Mouse (Mus musculus): ENCODE results near the gene Plod2. TPM values are rescaled to one million over a fixed set of nuclear protein-coding genes. Genes with fewer than 3 reads are reported as not detected.
A peak's percentile ranks its signal among the peaks of the same experiment; 100 is the strongest.

The Plod2 gene
- total and polyA plus RNA-seq, 3 experiments = not detected

GRCm38 (mm10) chr9:92596916-92597547, 55.0 kb downstream of the Plod2 start:
- H3K79me2 ChIP-seq (replicated peaks; ENCODE audit: control insufficient read depth, extremely low read depth, insufficient read depth, poor library complexity, severe bottlenecking) = no peaks in the 10 kb centered on the region
- DNase-seq (ENCODE audit: extremely low read depth) = no peak
- in situ Hi-C loops (cut with MboI; ENCODE audit: low pct_ligation_motif_present, low pct_unique_long_range_greater_than_20kb, low sequenced_read_pairs) = no loop called here
- no peak overlapping the region for H3K9ac ChIP-seq (ENCODE audit: insufficient read depth, low read depth)
- no peaks in the 10 kb centered on the region for H3K27me3 ChIP-seq (replicated peaks)
- peaks cover 3 to 13% of the 10 kb centered on the region in 2 experiments for H3K4me1 ChIP-seq (ENCODE audit: control insufficient read depth in 1 of 2, insufficient read depth in 2 of 2)
- TF ChIP-seq SMC3 (IDR thresholded peaks at IDR 0.05; ENCODE audit: low read depth, low read length) (no peak), MAFK (IDR thresholded peaks at IDR 0.05; ENCODE audit: insufficient replicate concordance, low read length) (0 out of 2 replicates have a peak, but pooled peaks have one; percentile 47)
- no peaks in the 10 kb centered on the region for H3K9me3 ChIP-seq (replicated peaks; ENCODE audit: low read length)
- no peaks in the 10 kb centered on the region for H3K36me3 ChIP-seq (replicated peaks in 1 of 2; ENCODE audit: control insufficient read depth in 1 of 2, insufficient read depth in 1 of 2, low read length in 1 of 2)
- dilution Hi-C loops (cut with MboI; ENCODE audit: extremely low pct_ligation_motif_present, extremely low pct_unique_long_range_greater_than_20kb, low sequenced_read_pairs) = no loop called here
- H3K4me3 ChIP-seq (replicated peaks in 1 of 3; ENCODE audit: low read depth in 2 of 3, low read length in 2 of 3, poor library complexity in 1 of 3) = no peak overlapping the region
- H3K4me2 ChIP-seq (ENCODE audit: insufficient read depth, low read depth, poor library complexity, severe bottlenecking) = no peak overlapping the region
- H3K27ac ChIP-seq (ENCODE audit: insufficient read depth, low read depth) = no peak overlapping the region

GRCm38 (mm10) chr9:92597776-92598175, 55.8 kb downstream of the Plod2 start:
- no peak for DNase-seq (ENCODE audit: extremely low read depth)
- H3K4me3 ChIP-seq (replicated peaks in 1 of 3; ENCODE audit: low read depth in 2 of 3, low read length in 2 of 3, poor library complexity in 1 of 3) = no peak overlapping the region
- no peak for TF ChIP-seq UBTF (IDR thresholded peaks at IDR 0.05; ENCODE audit: low read depth, low read length)
- no peak for TF ChIP-seq POLR2A (IDR thresholded peaks at IDR 0.05; ENCODE audit: low read depth, low read length)
- no peak for TF ChIP-seq MAZ (IDR thresholded peaks at IDR 0.05; ENCODE audit: low read depth, low read length)
- TF ChIP-seq CHD1 (IDR thresholded peaks at IDR 0.05; ENCODE audit: low read depth, low read length) = no peak
- no peak for TF ChIP-seq CTCF (conservative IDR thresholded peaks at IDR 0.05 in 1 of 2, IDR thresholded peaks at IDR 0.05 in 1 of 2; ENCODE audit: low read depth in 2 of 2, low read length in 2 of 2)
- TF ChIP-seq MAX (IDR thresholded peaks at IDR 0.05; ENCODE audit: low read length) = no peak
- TF ChIP-seq EP300 (IDR thresholded peaks at IDR 0.05; ENCODE audit: low read length) = no peak
- TF ChIP-seq ZMIZ1 (IDR thresholded peaks at IDR 0.05; ENCODE audit: low read depth, low read length) = no peak
- no peak overlapping the region for H3K4me2 ChIP-seq (ENCODE audit: insufficient read depth, low read depth, poor library complexity, severe bottlenecking)
- no peaks in the 10 kb centered on the region for H3K27me3 ChIP-seq (replicated peaks)
- H3K9ac ChIP-seq (ENCODE audit: insufficient read depth, low read depth) = no peak overlapping the region
- dilution Hi-C loops (cut with MboI; ENCODE audit: extremely low pct_ligation_motif_present, extremely low pct_unique_long_range_greater_than_20kb, low sequenced_read_pairs) = no loop called here
- H3K9me3 ChIP-seq (replicated peaks; ENCODE audit: low read length) = no peaks in the 10 kb centered on the region
- no peaks in the 10 kb centered on the region for H3K36me3 ChIP-seq (replicated peaks in 1 of 2; ENCODE audit: control insufficient read depth in 1 of 2, insufficient read depth in 1 of 2, low read length in 1 of 2)
- in situ Hi-C loops (cut with MboI; ENCODE audit: low pct_ligation_motif_present, low pct_unique_long_range_greater_than_20kb, low sequenced_read_pairs) = no loop called here
- H3K4me1 ChIP-seq (ENCODE audit: control insufficient read depth in 1 of 2, insufficient read depth in 2 of 2) = peaks cover under 1 to 6% of the 10 kb centered on the region in 2 experiments; a peak in 2 of 4 replicates
- H3K79me2 ChIP-seq (replicated peaks; ENCODE audit: control insufficient read depth, extremely low read depth, insufficient read depth, poor library complexity, severe bottlenecking) = no peaks in the 10 kb centered on the region
- H3K27ac ChIP-seq (ENCODE audit: insufficient read depth, low read depth) = no peak overlapping the region

- dilution Hi-C loops (cut with MboI; ENCODE audit: extremely low pct_ligation_motif_present, extremely low pct_unique_long_range_greater_than_20kb, low sequenced_read_pairs) (no loop called here), in situ Hi-C loops (cut with MboI; ENCODE audit: low pct_ligation_motif_present, low pct_unique_long_range_greater_than_20kb, low sequenced_read_pairs) (loop anchor here (25.0 kb wide), 2 partner anchors 388 to 463 kb away; no protein-coding TSS in a partner anchor)
- no peaks in the 10 kb centered on the region for H3K27me3 ChIP-seq (replicated peaks)
- H3K9me3 ChIP-seq (replicated peaks; ENCODE audit: low read length) = no peaks in the 10 kb centered on the region
- H3K4me2 ChIP-seq (ENCODE audit: insufficient read depth, low read depth, poor library complexity, severe bottlenecking) = no peak overlapping the region
- H3K9ac ChIP-seq (ENCODE audit: insufficient read depth, low read depth) = no peak overlapping the region
- no peaks in the 10 kb centered on the region for H3K79me2 ChIP-seq (replicated peaks; ENCODE audit: control insufficient read depth, extremely low read depth, insufficient read depth, poor library complexity, severe bottlenecking)
- no peak for DNase-seq (ENCODE audit: extremely low read depth)
- H3K4me3 ChIP-seq (replicated peaks in 1 of 3; ENCODE audit: low read depth in 2 of 3, low read length in 2 of 3, poor library complexity in 1 of 3) = no peak overlapping the region
- H3K4me1 ChIP-seq (ENCODE audit: control insufficient read depth in 1 of 2, insufficient read depth in 2 of 2) = no peaks in the 10 kb centered on the region
- H3K27ac ChIP-seq (ENCODE audit: insufficient read depth, low read depth) = no peak overlapping the region
- no peak for TF ChIP-seq ZKSCAN1 (IDR thresholded peaks at IDR 0.05; ENCODE audit: borderline replicate concordance, low read depth, low read length)
- no peak for TF ChIP-seq POLR2AphosphoS2 (IDR thresholded peaks at IDR 0.05; ENCODE audit: low read depth, low read length)
- TF ChIP-seq ZC3H11A (IDR thresholded peaks at IDR 0.05; ENCODE audit: low read depth, low read length) = no peak
- no peak for TF ChIP-seq USF1 (IDR thresholded peaks at IDR 0.05; ENCODE audit: low read depth, low read length)
- no peak for TF ChIP-seq NELFE (IDR thresholded peaks at IDR 0.05; ENCODE audit: low read depth, low read length)
- no peak for TF ChIP-seq MAFK (IDR thresholded peaks at IDR 0.05; ENCODE audit: insufficient replicate concordance, low read length)
- no peak for TF ChIP-seq JUN (IDR thresholded peaks at IDR 0.05; ENCODE audit: insufficient read depth, low read depth, low read length)
- no peak for TF ChIP-seq CTCF (conservative IDR thresholded peaks at IDR 0.05 in 1 of 2, IDR thresholded peaks at IDR 0.05 in 1 of 2; ENCODE audit: low read depth in 2 of 2, low read length in 2 of 2)
- H3K36me3 ChIP-seq (replicated peaks in 1 of 2; ENCODE audit: control insufficient read depth in 1 of 2, insufficient read depth in 1 of 2, low read length in 1 of 2) = no peaks in the 10 kb centered on the region
These were observed 58.0 kb downstream of the Plod2 start for GRCm38 (mm10) chr9:92599940-92600538.

Data from CH12.LX (cell line).